Mouse (Mus musculus) hindbrain, embryonic 10.5 days (tissue): ENCODE data around the gene Erc2. TPM values are rescaled to one million over a fixed set of nuclear protein-coding genes. Genes with fewer than 3 reads are reported as not detected.

Source experiments
- DNase-seq: peaks from one replicate; pipeline ENCODE4 v3.0.0-alpha.2; 2017; ENCODE audit warnings: low spot score
- H3K27ac ChIP-seq: fragments of 300-500 bp; sonication (generic); 2 replicates; pipeline ENCODE4 v1.5.1; 2016; ENCODE audit warnings: mild to moderate bottlenecking, moderate library complexity
- H3K27me3 ChIP-seq: fragments of 300-500 bp; sonication (generic); 2 replicates; pipeline ENCODE4 v1.6.1; 2016; ENCODE audit warnings: mild to moderate bottlenecking; ENCODE audit not compliant: poor library complexity, insufficient read depth, severe bottlenecking
- H3K36me3 ChIP-seq: fragments of 300-500 bp; sonication (generic); 2 replicates; pipeline ENCODE4 v1.6.1; 2016; ENCODE audit warnings: mild to moderate bottlenecking, moderate library complexity
- H3K4me1 ChIP-seq: fragments of 300-500 bp; sonication (generic); replicated peaks from 2 replicates; pipeline ENCODE4 v1.6.1; 2016; ENCODE audit warnings: mild to moderate bottlenecking
- H3K4me3 ChIP-seq: fragments of 300-500 bp; sonication (generic); 2 replicates; pipeline ENCODE4 v1.5.1; 2016; ENCODE audit warnings: mild to moderate bottlenecking, moderate library complexity
- H3K9me3 ChIP-seq: fragments of 300-500 bp; sonication (generic); 2 replicates; pipeline ENCODE4 v1.6.1; 2016; ENCODE audit warnings: mild to moderate bottlenecking, moderate library complexity
- WGBS: fragments of 180-500 bp; shearing (Covaris S2); methylation state at CpG from one replicate; pipeline ENCODE4 v1.1.7; 2016; 5-methylcytosine and 5-hydroxymethylcytosine counted together
- polyA plus RNA-seq: library from polyadenylated mRNA; unstranded; fragments of >200 nt; fragmentation: Nextera tagmentation; extraction: Ambion mirVana; gene quantifications from 2 replicates; pipeline ENCODE4 v1.2.1, GENCODE M21; 2016

Gene Erc2
- polyA plus RNA-seq, 1 experiment from 2014 or later: 15.3 TPM

- H3K27ac ChIP-seq: 0 out of 2 replicates have a peak overlapping the region, but pooled peaks have one; percentile 35
- H3K4me1 ChIP-seq: peaks cover 47% of the 10 kb centered on the region
- 43% methylated on average over 6 of the region's 6 CpGs for WGBS
- H3K27me3 ChIP-seq: peaks cover 65% of the 10 kb centered on the region
- peaks cover 60% of the 10 kb centered on the region for H3K36me3 ChIP-seq
- no peak overlapping the region for H3K4me3 ChIP-seq
- DNase-seq: no peak
- no peaks in the 10 kb centered on the region for H3K9me3 ChIP-seq
Observed at GRCm38 (mm10) chr14:28515331-28515730, 893.1 kb downstream of the Erc2 start.

- H3K27me3 ChIP-seq: peaks cover 43% of the 10 kb centered on the region
- peaks cover 80% of the 10 kb centered on the region for H3K36me3 ChIP-seq
- WGBS: 64% methylated on average over 39 of the region's 39 CpGs
- no peak overlapping the region for H3K27ac ChIP-seq
- no peaks in the 10 kb centered on the region for H3K9me3 ChIP-seq
- DNase-seq: no peak
- H3K4me1 ChIP-seq: peaks cover 22% of the 10 kb centered on the region
- no peak overlapping the region for H3K4me3 ChIP-seq
Observed at GRCm38 (mm10) chr14:28517631-28518560, 895.7 kb downstream of the Erc2 start.

- H3K36me3 ChIP-seq: peaks cover 75% of the 10 kb centered on the region
- 85% methylated on average over 1 of the region's 1 CpGs for WGBS
Observed at GRCm38 (mm10) chr14:28521106-28521505, 898.9 kb downstream of the Erc2 start.

GRCm38 (mm10) chr14:28522611-28523010 lies 900.4 kb downstream of the Erc2 start:
- Histone ChIP-seq H3K27me3 (peaks cover 8% of the 10 kb centered on the region; the same call in 1 of the 2 replicates), H3K4me1 (peaks cover 12% of the 10 kb centered on the region; the same call in 1 of the 2 replicates), H3K36me3 (peaks cover 66% of the 10 kb centered on the region), H3K4me3 (no peak overlapping the region), H3K9me3 (no peaks in the 10 kb centered on the region), H3K27ac (no peak overlapping the region)
- DNase-seq: no peak
- 79% methylated on average over 21 of the region's 21 CpGs for WGBS

More at GRCm38 (mm10) chr14:28521106-28521505, 898.9 kb downstream of the Erc2 start:
- Histone ChIP-seq H3K4me3 (no peak overlapping the region), H3K4me1 (peaks cover 7% of the 10 kb centered on the region; the same call in 1 of the 2 replicates), H3K9me3 (no peaks in the 10 kb centered on the region), H3K27me3 (peaks cover 23% of the 10 kb centered on the region; the same call in 1 of the 2 replicates), H3K27ac (no peak overlapping the region)
- DNase-seq: no peak

- Histone ChIP-seq H3K4me3 (no peak overlapping the region), H3K4me1 (peaks cover 16% of the 10 kb centered on the region; the same call in 1 of the 2 replicates), H3K27ac (no peak overlapping the region), H3K9me3 (no peaks in the 10 kb centered on the region), H3K36me3 (peaks cover 37% of the 10 kb centered on the region), H3K27me3 (no peaks in the 10 kb centered on the region)
- no peak for DNase-seq
- 69% methylated on average over 1 of the region's 1 CpGs for WGBS
Observed at GRCm38 (mm10) chr14:28525566-28525965, 903.3 kb downstream of the Erc2 start.

Other genes starting within 250 kb of the Erc2 start
- 11.5 and 13.1 TPM in 2 replicates for gene Fam208a, start 193.6 kb upstream of the Erc2 start, polyA plus RNA-seq
- 12.3 and 14.0 TPM in 2 replicates for gene Ccdc66, start 114.0 kb upstream of the Erc2 start, polyA plus RNA-seq